Mouse (Mus musculus): Measurements from ENCODE around the gene Tollip.
A peak's percentile ranks its signal among the peaks of the same experiment; 100 is the strongest.

The Tollip gene

GRCm38 (mm10) chr7:141928642-141929041 lies 10.3 kb upstream of the Tollip start:
- no peak for DNase-seq (ENCODE audit: low spot score)

GRCm38 (mm10) chr7:141924917-141925316 lies 6.6 kb upstream of the Tollip start:
- peak; percentile 60 for DNase-seq (ENCODE audit: low spot score)

GRCm38 (mm10) chr7:141924121-141924520 lies 5.8 kb upstream of the Tollip start:
- peak; percentile 64 for DNase-seq (ENCODE audit: low spot score)

- DNase-seq (ENCODE audit: low spot score) = no peak
Observed at GRCm38 (mm10) chr7:141911305-141911704, 7.0 kb downstream of the Tollip start.

- no peak for DNase-seq (ENCODE audit: low spot score)
Observed at GRCm38 (mm10) chr7:141908591-141908990, 9.7 kb downstream of the Tollip start.

- no peak for DNase-seq (ENCODE audit: low spot score)
Observed at GRCm38 (mm10) chr7:141902791-141903190, 15.5 kb downstream of the Tollip start.

- DNase-seq (ENCODE audit: low spot score) = peak; percentile 99
Observed at GRCm38 (mm10) chr7:141902269-141902729, 16.0 kb downstream of the Tollip start.

GRCm38 (mm10) chr7:141901825-141902224 lies 16.5 kb downstream of the Tollip start:
- DNase-seq (ENCODE audit: low spot score) = peak; percentile 29

- no peak for DNase-seq (ENCODE audit: low spot score)
Observed at GRCm38 (mm10) chr7:141892151-141892550, 26.2 kb downstream of the Tollip start.

GRCm38 (mm10) chr7:141878813-141879212 lies 39.5 kb downstream of the Tollip start:
- no peak for DNase-seq (ENCODE audit: low spot score)

- DNase-seq (ENCODE audit: low spot score) = no peak
Observed at GRCm38 (mm10) chr7:141874891-141875290, 43.4 kb downstream of the Tollip start.

- DNase-seq (ENCODE audit: low spot score) = no peak
Observed at GRCm38 (mm10) chr7:141870553-141870952, 47.8 kb downstream of the Tollip start.

GRCm38 (mm10) chr7:141869644-141870043 lies 48.7 kb downstream of the Tollip start:
- DNase-seq (ENCODE audit: low spot score) = no peak

- DNase-seq (ENCODE audit: low spot score) = no peak
Observed at GRCm38 (mm10) chr7:141861046-141861445, 57.3 kb downstream of the Tollip start.

- DNase-seq (ENCODE audit: low spot score) = no peak
Observed at GRCm38 (mm10) chr7:141840354-141840753, 78.0 kb downstream of the Tollip start.

GRCm38 (mm10) chr7:141838779-141839178 lies 79.5 kb downstream of the Tollip start, which contains the start of gene Muc5b:
TSS of gene Muc5b (plus strand) at chr7:141839070.
- DNase-seq (ENCODE audit: low spot score) = no peak

GRCm38 (mm10) chr7:141836423-141836822 lies 81.9 kb downstream of the Tollip start:
- no peak for DNase-seq (ENCODE audit: low spot score)

GRCm38 (mm10) chr7:141835941-141836340 lies 82.4 kb downstream of the Tollip start:
- DNase-seq (ENCODE audit: low spot score) = no peak

Data from testis, postnatal 14 days (tissue).